Mouse (Mus musculus) embryonic facial prominence, embryonic 12.5 days (tissue): Measurements from ENCODE around the gene Ipo11. TPM values are rescaled to one million over a fixed set of nuclear protein-coding genes. Genes with fewer than 3 reads are reported as not detected.

ENCODE experiments used
- ATAC-seq: fragments of 200-750 bp; cut with Nextera tagmentation; 2 replicates; pipeline ENCODE4 v1.8.0; 2017; ENCODE audit not compliant: insufficient number of reproducible peaks, insufficient read depth, low FRiP score, low TSS enrichment
- H3K27ac ChIP-seq: fragments of 300-500 bp; sonication (generic); 2 replicates; pipeline ENCODE4 v1.5.1; 2016; ENCODE audit warnings: mild to moderate bottlenecking
- H3K27me3 ChIP-seq: fragments of 300-500 bp; sonication (generic); 2 replicates; pipeline ENCODE4 v1.6.1; 2016; ENCODE audit warnings: mild to moderate bottlenecking, moderate library complexity
- H3K36me3 ChIP-seq: fragments of 300-500 bp; sonication (generic); 2 replicates; pipeline ENCODE4 v1.6.1; 2016; ENCODE audit warnings: mild to moderate bottlenecking
- H3K4me1 ChIP-seq: fragments of 300-500 bp; sonication (generic); 2 replicates; pipeline ENCODE4 v1.6.1; 2016
- H3K4me2 ChIP-seq: fragments of 300-500 bp; sonication (generic); replicated peaks from 2 replicates; pipeline ENCODE4 v1.6.1; 2016; ENCODE audit warnings: mild to moderate bottlenecking, moderate library complexity
- H3K4me3 ChIP-seq: fragments of 300-500 bp; sonication (generic); 2 replicates; pipeline ENCODE4 v1.5.1; 2016; ENCODE audit warnings: mild to moderate bottlenecking
- H3K9ac ChIP-seq: fragments of 300-500 bp; sonication (generic); 2 replicates; pipeline ENCODE4 v1.6.1; 2016; ENCODE audit warnings: mild to moderate bottlenecking, moderate library complexity
- H3K9me3 ChIP-seq: fragments of 300-500 bp; sonication (generic); 2 replicates; pipeline ENCODE4 v1.6.1; 2016; ENCODE audit warnings: mild to moderate bottlenecking, moderate library complexity
- WGBS: fragments of 180-500 bp; shearing (Covaris S2); methylation state at CpG from one replicate; pipeline ENCODE4 v1.1.7; 2016; 5-methylcytosine and 5-hydroxymethylcytosine counted together
- polyA plus RNA-seq: library from polyadenylated mRNA; unstranded; fragments of >200 nt; fragmentation: Nextera tagmentation; extraction: Ambion mirVana; gene quantifications from 2 replicates; pipeline ENCODE4 v1.2.1, GENCODE M21; 2016

The Ipo11 gene
- polyA plus RNA-seq, 1 experiment from 2014 or later: 59.6 TPM

GRCm38 (mm10) chr13:106808821-106809220 is 127.9 kb downstream of the Ipo11 start:
- Histone ChIP-seq H3K4me2 (no peak overlapping the region), H3K27ac (no peak overlapping the region), H3K27me3 (no peaks in the 10 kb centered on the region), H3K36me3 (peaks cover 16% of the 10 kb centered on the region), H3K9ac (no peak overlapping the region), H3K9me3 (no peaks in the 10 kb centered on the region), H3K4me1 (no peaks in the 10 kb centered on the region), H3K4me3 (no peak overlapping the region)
- WGBS: 77% methylated on average over 6 of the region's 6 CpGs
- no peak for ATAC-seq

- no peaks in the 10 kb centered on the region for H3K9me3 ChIP-seq
- H3K4me2 ChIP-seq: no peak overlapping the region
- no peak for ATAC-seq
- peaks cover 15% of the 10 kb centered on the region for H3K36me3 ChIP-seq
- WGBS: 96% methylated on average over 2 of the region's 2 CpGs
- no peak overlapping the region for H3K27ac ChIP-seq
- no peaks in the 10 kb centered on the region for H3K27me3 ChIP-seq
- no peaks in the 10 kb centered on the region for H3K4me1 ChIP-seq
- H3K9ac ChIP-seq: no peak overlapping the region
- H3K4me3 ChIP-seq: no peak overlapping the region
Observed at GRCm38 (mm10) chr13:106808315-106808714, 128.4 kb downstream of the Ipo11 start.

- Histone ChIP-seq H3K9ac (no peak overlapping the region), H3K36me3 (peaks cover 15% of the 10 kb centered on the region), H3K4me3 (no peak overlapping the region), H3K9me3 (no peaks in the 10 kb centered on the region), H3K27me3 (no peaks in the 10 kb centered on the region), H3K4me1 (no peaks in the 10 kb centered on the region), H3K27ac (no peak overlapping the region), H3K4me2 (no peak overlapping the region)
- ATAC-seq: no peak
- WGBS: 83% methylated on average over 5 of the region's 5 CpGs
Observed at GRCm38 (mm10) chr13:106807303-106807702, 129.5 kb downstream of the Ipo11 start.

- no peak overlapping the region for H3K27ac ChIP-seq
- 93% methylated on average over 5 of the region's 5 CpGs for WGBS
- H3K4me2 ChIP-seq: no peak overlapping the region
- H3K4me1 ChIP-seq: no peaks in the 10 kb centered on the region
- no peaks in the 10 kb centered on the region for H3K9me3 ChIP-seq
- H3K9ac ChIP-seq: no peak overlapping the region
- H3K36me3 ChIP-seq: peaks cover 7% of the 10 kb centered on the region; the same call in 1 of the 2 replicates
- no peaks in the 10 kb centered on the region for H3K27me3 ChIP-seq
- ATAC-seq: no peak
- H3K4me3 ChIP-seq: no peak overlapping the region
Observed at GRCm38 (mm10) chr13:106805146-106805545, 131.6 kb downstream of the Ipo11 start.

- no peak overlapping the region for H3K4me3 ChIP-seq
- H3K36me3 ChIP-seq: peaks cover 22% of the 10 kb centered on the region; the same call in 1 of the 2 replicates
- WGBS: 23% methylated on average over 3 of the region's 3 CpGs
- no peak overlapping the region for H3K4me2 ChIP-seq
- H3K27ac ChIP-seq: no peak overlapping the region
- no peak for ATAC-seq
- H3K9me3 ChIP-seq: no peaks in the 10 kb centered on the region
- H3K9ac ChIP-seq: no peak overlapping the region
- no peaks in the 10 kb centered on the region for H3K27me3 ChIP-seq
- H3K4me1 ChIP-seq: no peaks in the 10 kb centered on the region
Observed at GRCm38 (mm10) chr13:106798026-106798425, 138.7 kb downstream of the Ipo11 start.

GRCm38 (mm10) chr13:106788817-106789216 is 147.9 kb downstream of the Ipo11 start:
- no peaks in the 10 kb centered on the region for H3K27me3 ChIP-seq
- H3K4me3 ChIP-seq: no peak overlapping the region
- H3K4me2 ChIP-seq: no peak overlapping the region
- H3K9ac ChIP-seq: no peak overlapping the region
- WGBS: 75% methylated on average over 7 of the region's 7 CpGs
- H3K9me3 ChIP-seq: no peaks in the 10 kb centered on the region
- no peak overlapping the region for H3K27ac ChIP-seq
- peaks cover 9% of the 10 kb centered on the region for H3K36me3 ChIP-seq
- ATAC-seq: no peak
- H3K4me1 ChIP-seq: no peaks in the 10 kb centered on the region

GRCm38 (mm10) chr13:106768807-106769206 is 168.0 kb downstream of the Ipo11 start:
- Histone ChIP-seq H3K4me2 (no peak overlapping the region), H3K9ac (no peak overlapping the region), H3K27ac (no peak overlapping the region), H3K27me3 (no peaks in the 10 kb centered on the region), H3K4me3 (no peak overlapping the region), H3K4me1 (no peaks in the 10 kb centered on the region), H3K36me3 (no peaks in the 10 kb centered on the region), H3K9me3 (no peaks in the 10 kb centered on the region)
- ATAC-seq: no peak
- WGBS: 88% methylated on average over 10 of the region's 10 CpGs

GRCm38 (mm10) chr13:106762611-106763010 is 174.1 kb downstream of the Ipo11 start:
- Histone ChIP-seq H3K9ac (no peak overlapping the region), H3K9me3 (no peaks in the 10 kb centered on the region), H3K4me1 (no peaks in the 10 kb centered on the region), H3K36me3 (no peaks in the 10 kb centered on the region), H3K4me3 (no peak overlapping the region), H3K27ac (no peak overlapping the region), H3K27me3 (no peaks in the 10 kb centered on the region), H3K4me2 (no peak overlapping the region)
- ATAC-seq: no peak
- WGBS: 39% methylated on average over 1 of the region's 1 CpGs

GRCm38 (mm10) chr13:106761661-106762060 is 175.1 kb downstream of the Ipo11 start:
- 92% methylated on average over 1 of the region's 1 CpGs for WGBS
- Histone ChIP-seq H3K27me3 (no peaks in the 10 kb centered on the region), H3K9me3 (no peaks in the 10 kb centered on the region), H3K27ac (no peak overlapping the region), H3K4me1 (no peaks in the 10 kb centered on the region), H3K9ac (no peak overlapping the region), H3K4me2 (no peak overlapping the region), H3K36me3 (no peaks in the 10 kb centered on the region), H3K4me3 (no peak overlapping the region)
- ATAC-seq: no peak

GRCm38 (mm10) chr13:106760232-106760875 is 176.4 kb downstream of the Ipo11 start:
- Histone ChIP-seq H3K27ac (no peak overlapping the region), H3K27me3 (no peaks in the 10 kb centered on the region), H3K4me2 (no peak overlapping the region), H3K4me1 (no peaks in the 10 kb centered on the region), H3K4me3 (no peak overlapping the region), H3K9me3 (no peaks in the 10 kb centered on the region), H3K9ac (no peak overlapping the region), H3K36me3 (no peaks in the 10 kb centered on the region)
- no peak for ATAC-seq
- 77% methylated on average over 14 of the region's 14 CpGs for WGBS

GRCm38 (mm10) chr13:106755892-106756291 is 180.9 kb downstream of the Ipo11 start:
- Histone ChIP-seq H3K9me3 (no peaks in the 10 kb centered on the region), H3K27ac (no peak overlapping the region), H3K36me3 (no peaks in the 10 kb centered on the region), H3K27me3 (no peaks in the 10 kb centered on the region), H3K4me3 (no peak overlapping the region), H3K4me2 (no peak overlapping the region), H3K4me1 (no peaks in the 10 kb centered on the region), H3K9ac (no peak overlapping the region)
- no peak for ATAC-seq
- 71% methylated on average over 5 of the region's 5 CpGs for WGBS

GRCm38 (mm10) chr13:106754216-106754615 is 182.5 kb downstream of the Ipo11 start:
- ATAC-seq: no peak
- Histone ChIP-seq H3K4me3 (no peak overlapping the region), H3K9me3 (no peaks in the 10 kb centered on the region), H3K4me2 (no peak overlapping the region), H3K27ac (no peak overlapping the region), H3K36me3 (no peaks in the 10 kb centered on the region), H3K9ac (no peak overlapping the region), H3K27me3 (no peaks in the 10 kb centered on the region), H3K4me1 (no peaks in the 10 kb centered on the region)
- 85% methylated on average over 3 of the region's 3 CpGs for WGBS
